Comparison of ENCODE assay signal across 7 mouse cellular contexts in the genomic region with DNA sequence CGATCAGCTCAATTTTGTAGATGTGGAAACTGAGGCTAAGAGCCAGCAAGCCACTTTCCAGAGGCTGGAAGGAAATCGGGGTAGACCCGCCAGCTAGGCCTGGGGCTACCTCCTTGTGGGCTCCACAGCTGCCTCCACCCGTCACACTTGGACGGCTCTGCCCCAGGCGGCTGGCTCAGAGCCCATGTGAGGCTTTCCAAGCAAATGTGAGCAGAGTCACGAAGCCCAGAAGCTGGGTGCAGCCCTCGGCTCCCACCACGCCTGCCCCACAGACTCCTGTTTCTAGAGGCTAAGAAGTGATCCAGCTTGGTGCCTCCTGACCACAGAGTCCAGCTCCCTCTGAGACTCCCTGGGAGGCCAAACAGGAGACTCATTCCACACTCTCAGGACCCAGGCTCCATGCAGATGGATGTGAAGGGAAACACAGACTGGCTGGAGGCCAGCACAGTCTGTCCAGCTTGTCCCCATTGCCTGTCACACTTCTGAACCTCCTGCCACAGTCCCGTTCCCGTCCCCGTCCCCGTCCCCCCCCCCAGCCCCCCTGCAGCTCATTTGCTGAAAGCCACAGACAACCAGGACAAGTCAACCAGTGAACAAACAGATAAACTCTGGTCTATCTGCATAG. TPM values are rescaled to one million over a fixed set of nuclear protein-coding genes. Genes with fewer than 3 reads are reported as not detected.
A peak's percentile ranks its signal among the peaks of the same experiment; 100 is the strongest.
DNase-seq lines count a peak whose midpoint lies in the region; ATAC-seq lines count a peak whose summit lies in the region.

No protein-coding gene starts in this region.

- WGBS in forebrain, embryonic 15.5 days, result 18% methylated on average over 13 of the region's 13 CpGs
- 45% methylated on average over 13 of the region's 13 CpGs for WGBS in midbrain, embryonic 13.5 days

- H3K9me3 ChIP-seq in forebrain, embryonic 15.5 days, result no peaks in the 10 kb centered on the region
- H3K9me3 ChIP-seq in midbrain, embryonic 13.5 days, result no peaks in the 10 kb centered on the region

- peak overlapping the region; percentile 78 for H3K27ac ChIP-seq in forebrain, embryonic 15.5 days (replicated peaks)
- H3K27ac ChIP-seq in midbrain, embryonic 13.5 days, result peak overlapping the region; percentile 60; the same call in 1 of the 2 replicates

- peak; percentile 55 for ATAC-seq in forebrain, embryonic 15.5 days (replicated peaks)
- ATAC-seq in midbrain, embryonic 13.5 days, result no peak; the same call in 1 of the 2 replicates
- ATAC-seq in monocyte, adult 5-6 weeks (replicated peaks; ENCODE audit: insufficient number of reproducible peaks, low FRiP score, low TSS enrichment, poor library complexity, severe bottlenecking), result no peak

- H3K4me3 ChIP-seq in forebrain, embryonic 15.5 days, result no peak overlapping the region
- H3K4me3 ChIP-seq in midbrain, embryonic 13.5 days (replicated peaks), result no peak overlapping the region

- H3K27me3 ChIP-seq in forebrain, embryonic 15.5 days, result no peaks in the 10 kb centered on the region
- peaks cover 8% of the 10 kb centered on the region; the same call in 1 of the 2 replicates for H3K27me3 ChIP-seq in midbrain, embryonic 13.5 days

- no peaks in the 10 kb centered on the region for H3K36me3 ChIP-seq in forebrain, embryonic 15.5 days
- H3K36me3 ChIP-seq in midbrain, embryonic 13.5 days, result no peaks in the 10 kb centered on the region

- H3K9ac ChIP-seq in forebrain, embryonic 15.5 days (replicated peaks), result 0 out of 2 replicates have a peak overlapping the region, but pooled peaks have one; percentile 5
- H3K9ac ChIP-seq in midbrain, embryonic 13.5 days (replicated peaks), result no peak overlapping the region

- DNase-seq in MN1 (ENCODE audit: low spot score), result peak; percentile 46
- peak; percentile 92 for DNase-seq in adrenal gland, adult 2 months
- DNase-seq in heart, postnatal 36 days, result peak; percentile 90 to 93
- DNase-seq in layer of hippocampus, postnatal 10 days (ENCODE audit: low spot score in 2 of 2), result peak; percentile 72 to 77

- no peak overlapping the region; the same call in 1 of the 2 replicates for H3K4me2 ChIP-seq in forebrain, embryonic 15.5 days (replicated peaks)
- no peak overlapping the region for H3K4me2 ChIP-seq in midbrain, embryonic 13.5 days (replicated peaks)

- intact Hi-C loops in heart, postnatal 36 days (cut with DNase I), result no loop called here

- H3K4me1 ChIP-seq in forebrain, embryonic 15.5 days, result peaks cover 38% of the 10 kb centered on the region
- H3K4me1 ChIP-seq in midbrain, embryonic 13.5 days (replicated peaks), result peaks cover 30% of the 10 kb centered on the region

RNA-seq across cellular contexts. Expression of a gene that starts 4.9 kb away (rescaled TPM):
- total RNA-seq in adrenal gland, adult 2 months (2021), result 100 to 1,000 TPM in 1 of 2 experiments, 10 to 100 TPM in 1; 92.7 to 111 TPM
- 103 and 113 TPM in 2 replicates for polyA plus RNA-seq in adrenal gland, adult 2 months (2012; rRNA removed)
- polyA plus RNA-seq in forebrain, embryonic 15.5 days (2015; fragmentation: Nextera tagmentation; extraction: Ambion mirVana), result 2.3 TPM in 2 replicates
- 10 to 100 TPM; 51.3 to 60.3 TPM for total RNA-seq in heart, postnatal 36 days (2021)
- total RNA-seq in layer of hippocampus, postnatal 10 days (2021), result 10 to 100 TPM; 13.3 to 14.3 TPM
- 1.5 and 1.7 TPM in 2 replicates for polyA plus RNA-seq in midbrain, embryonic 13.5 days (2015; fragmentation: Nextera tagmentation; extraction: Ambion mirVana)
- total RNA-seq in monocyte, adult 5-6 weeks (2017), result 10.1 to 17.6 TPM (median 14.0 TPM) in 3 replicates

RNA-seq across cellular contexts. Expression of a gene that starts 26.7 kb away (rescaled TPM):
- total RNA-seq in adrenal gland, adult 2 months (2021), result 10 to 100 TPM; 27.9 to 37.8 TPM
- 43.3 and 46.3 TPM in 2 replicates for polyA plus RNA-seq in adrenal gland, adult 2 months (2012; rRNA removed)
- 31.3 and 35.1 TPM in 2 replicates for polyA plus RNA-seq in forebrain, embryonic 15.5 days (2015; fragmentation: Nextera tagmentation; extraction: Ambion mirVana)
- 1 to 10 TPM; 7.3 to 7.5 TPM for total RNA-seq in heart, postnatal 36 days (2021)
- 10 to 100 TPM; 25.4 to 39.3 TPM for total RNA-seq in layer of hippocampus, postnatal 10 days (2021)
- polyA plus RNA-seq in midbrain, embryonic 13.5 days (2015; fragmentation: Nextera tagmentation; extraction: Ambion mirVana), result 27.9 and 30.1 TPM in 2 replicates
- 3.8 to 9.4 TPM (median 9.1 TPM) in 3 replicates for total RNA-seq in monocyte, adult 5-6 weeks (2017)
